Mouse (Mus musculus) bone marrow, adult 2 months (tissue): ENCODE data around the gene Asic5.

Experiments used
- CTCF ChIP-seq: fragments of 200-500 bp; IDR thresholded peaks from 2 replicates; pipeline ENCODE4 v1.5.1; 2011; ENCODE audit warnings: low read length, control low read depth; ENCODE audit not compliant: control insufficient read depth, insufficient read depth
- POLR2A ChIP-seq: fragments of 200-500 bp; IDR thresholded peaks from 2 replicates; pipeline ENCODE4 v1.6.1; 2011; ENCODE audit warnings: low read depth, mild to moderate bottlenecking, control low read depth, low read length, borderline replicate concordance; ENCODE audit not compliant: control insufficient read depth

DNA sequence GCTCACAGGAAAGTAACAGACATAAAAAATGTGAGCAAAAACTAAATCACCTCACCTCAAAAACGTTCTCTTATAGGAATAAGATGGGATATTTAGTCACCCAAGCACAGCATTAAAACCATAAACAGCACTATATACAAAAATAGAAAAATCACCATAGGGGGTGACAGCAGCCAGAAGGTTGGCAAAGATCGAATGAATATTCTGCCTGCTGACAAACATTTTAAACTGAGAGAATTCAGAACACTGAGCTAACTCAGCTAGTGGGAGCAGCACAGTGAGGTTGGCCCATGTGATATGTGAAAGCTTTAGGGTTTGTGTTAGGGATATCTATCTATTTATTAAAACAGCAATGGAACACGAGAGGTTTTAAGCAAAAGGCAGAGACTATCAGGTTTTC is 17.5 kb upstream of the Asic5 start:
- TF ChIP-seq CTCF (no peak), POLR2A (no peak)
